Mouse (Mus musculus) embryonic facial prominence, embryonic 11.5 days (tissue): ENCODE data around the gene Tpbpa. TPM values are rescaled to one million over a fixed set of nuclear protein-coding genes. Genes with fewer than 3 reads are reported as not detected.
"Not testable (repeated sequence)": the region's sequence is repeated elsewhere in the genome, so short reads cannot be mapped to it uniquely, and the experiment has no call there.

Source experiments
- ATAC-seq: fragments of 200-750 bp; cut with Nextera tagmentation; replicated peaks from 2 replicates; pipeline ENCODE4 v1.8.0; 2017; ENCODE audit warnings: low read depth; ENCODE audit not compliant: insufficient number of reproducible peaks, low FRiP score, low TSS enrichment
- DNase-seq: peaks from one replicate; pipeline ENCODE4 v3.0.0-alpha.2; 2015; ENCODE audit warnings: low spot score
- H3K27ac ChIP-seq: fragments of 300-500 bp; sonication (generic); replicated peaks from 2 replicates; pipeline ENCODE4 v1.5.1; 2014; ENCODE audit warnings: mild to moderate bottlenecking, low read depth, low read length, control low read depth
- H3K27me3 ChIP-seq: fragments of 300-500 bp; sonication (generic); 2 replicates; pipeline ENCODE4 v1.6.1; 2014; ENCODE audit warnings: mild to moderate bottlenecking, low read length, moderate library complexity, mixed read lengths; ENCODE audit not compliant: control insufficient read depth, insufficient read depth
- H3K36me3 ChIP-seq: fragments of 300-500 bp; sonication (generic); replicated peaks from 2 replicates; pipeline ENCODE4 v1.6.1; 2014; ENCODE audit warnings: low read depth, mild to moderate bottlenecking, low read length, moderate library complexity, mixed read lengths; ENCODE audit not compliant: control insufficient read depth, insufficient read depth
- H3K4me1 ChIP-seq: fragments of 300-500 bp; sonication (generic); 2 replicates; pipeline ENCODE4 v1.6.1; 2014; ENCODE audit warnings: low read length, mixed read lengths; ENCODE audit not compliant: control insufficient read depth, insufficient read depth
- H3K4me2 ChIP-seq: fragments of 300-500 bp; sonication (generic); 2 replicates; pipeline ENCODE4 v1.6.1; 2014; ENCODE audit warnings: low read depth, mild to moderate bottlenecking, control low read depth, low read length, moderate library complexity
- H3K4me3 ChIP-seq: fragments of 300-500 bp; sonication (generic); 2 replicates; pipeline ENCODE4 v1.5.1; 2014; ENCODE audit warnings: low read depth, low read length, control low read depth
- H3K9ac ChIP-seq: fragments of 300-500 bp; sonication (generic); replicated peaks from 2 replicates; pipeline ENCODE4 v1.6.1; 2014; ENCODE audit warnings: mild to moderate bottlenecking, control low read depth, low read length
- H3K9me3 ChIP-seq: fragments of 300-500 bp; sonication (generic); replicated peaks from 2 replicates; pipeline ENCODE4 v1.6.1; 2016; ENCODE audit warnings: mild to moderate bottlenecking, low read length, inconsistent platforms, mixed read lengths; ENCODE audit not compliant: control insufficient read depth
- WGBS: fragments of 180-500 bp; shearing (Covaris S2); extraction: QIAGEN DNeasy Blood & Tissue Kit; methylation state at CpG from one replicate; pipeline ENCODE4 v1.1.7; 2014; 5-methylcytosine and 5-hydroxymethylcytosine counted together
- polyA plus RNA-seq: library from polyadenylated mRNA; unstranded; fragments of >200 nt; fragmentation: Nextera tagmentation; extraction: Ambion mirVana; gene quantifications from 2 replicates; pipeline ENCODE4 v1.2.1, GENCODE M21; 2014

Gene Tpbpa
- not detected in 2 replicates for polyA plus RNA-seq

DNA sequence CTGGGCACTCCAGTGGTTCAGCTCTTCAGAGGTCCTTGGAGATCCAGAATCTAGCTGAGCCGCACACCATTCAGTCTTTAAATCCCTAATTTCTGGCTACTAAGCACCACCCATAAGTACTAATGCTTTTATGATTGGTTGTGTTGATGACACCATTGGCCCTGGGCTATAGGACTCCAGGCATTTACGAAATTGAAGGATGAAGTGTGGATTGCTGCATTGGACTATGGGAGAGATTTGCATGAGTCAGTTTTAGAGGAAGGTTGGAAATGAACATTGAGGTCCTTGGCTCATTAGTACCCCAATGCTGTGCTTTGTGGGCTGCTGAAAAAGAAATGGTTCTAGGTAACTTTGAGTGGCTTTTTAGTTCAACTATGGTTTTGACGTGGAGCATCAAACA, at the start of gene Tpbpa:
Tpbpa (minus strand) TSS at position 101 of the 400 bp plus-strand sequence.
- not testable (repeated sequence) for H3K36me3 ChIP-seq, H3K27ac ChIP-seq, H3K4me3 ChIP-seq, ATAC-seq, H3K4me1 ChIP-seq, H3K9me3 ChIP-seq, DNase-seq, H3K4me2 ChIP-seq, H3K27me3 ChIP-seq, H3K9ac ChIP-seq
- 78% methylated on average over 3 of the region's 3 CpGs for WGBS

- not testable (repeated sequence) for H3K9me3 ChIP-seq, H3K9ac ChIP-seq, H3K27me3 ChIP-seq, DNase-seq, H3K27ac ChIP-seq, H3K4me3 ChIP-seq, H3K4me1 ChIP-seq, H3K36me3 ChIP-seq, ATAC-seq, H3K4me2 ChIP-seq
- 56% methylated on average over 4 of the region's 5 CpGs for WGBS
Observed at GRCm38 (mm10) chr13:60986915-60987314, 45.1 kb upstream of the Tpbpa start.

DNA sequence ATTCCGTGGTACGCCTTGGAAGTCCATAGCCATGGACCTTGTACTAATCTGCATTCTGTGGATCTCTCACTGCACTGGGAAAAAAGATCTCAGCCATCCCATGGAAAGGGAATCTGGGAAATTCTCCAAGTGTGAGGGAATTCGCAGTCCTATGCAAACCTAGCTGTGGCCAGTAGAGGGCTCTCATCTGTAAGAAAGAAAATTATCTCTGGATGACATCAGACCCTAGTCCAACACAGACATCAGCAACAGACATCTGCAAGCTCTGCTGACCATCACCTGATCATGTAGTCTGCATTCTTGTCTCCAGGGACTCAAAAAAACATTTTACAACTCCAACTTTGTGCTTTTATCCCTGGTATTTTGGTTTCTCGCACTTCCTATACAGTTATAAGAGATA, 30.5 kb upstream of the Tpbpa start:
- H3K9ac ChIP-seq, H3K4me2 ChIP-seq, H3K4me3 ChIP-seq, ATAC-seq, H3K27ac ChIP-seq, H3K27me3 ChIP-seq, H3K9me3 ChIP-seq, DNase-seq, H3K4me1 ChIP-seq, H3K36me3 ChIP-seq: not testable (repeated sequence)
- WGBS, result 74% methylated on average over 4 of the region's 4 CpGs

GRCm38 (mm10) chr13:60963985-60964384, 22.2 kb upstream of the Tpbpa start:
- H3K9me3 ChIP-seq, H3K27me3 ChIP-seq, H3K4me3 ChIP-seq, DNase-seq, ATAC-seq, H3K36me3 ChIP-seq, H3K4me2 ChIP-seq, H3K27ac ChIP-seq, H3K9ac ChIP-seq, H3K4me1 ChIP-seq: not testable (repeated sequence)
- 26% methylated on average over 5 of the region's 5 CpGs for WGBS

DNA sequence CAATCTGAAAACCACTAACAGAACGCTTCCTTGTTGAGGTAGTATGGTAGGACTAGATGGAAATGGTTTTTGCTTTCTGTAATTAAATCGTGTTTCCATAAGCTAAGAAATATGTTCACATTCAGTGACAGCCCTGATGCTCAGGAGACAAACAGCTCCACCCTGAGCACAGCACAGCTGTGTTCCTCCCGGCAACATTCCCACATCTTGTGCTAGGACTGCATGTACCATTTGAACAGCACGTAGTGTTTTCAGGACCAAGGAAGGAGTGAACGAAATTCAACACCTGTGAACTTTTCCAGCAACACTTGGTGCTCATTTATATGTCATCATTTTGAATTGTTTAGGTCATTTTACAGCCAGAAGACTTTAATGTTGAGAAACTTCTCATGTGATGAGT, 19.9 kb upstream of the Tpbpa start:
- no peak for DNase-seq
- H3K4me1 ChIP-seq, result no peaks in the 10 kb centered on the region
- no peaks in the 10 kb centered on the region for H3K9me3 ChIP-seq
- H3K36me3 ChIP-seq, result no peaks in the 10 kb centered on the region
- H3K4me3 ChIP-seq, result no peak overlapping the region
- no peak overlapping the region for H3K27ac ChIP-seq
- no peak overlapping the region for H3K9ac ChIP-seq
- H3K27me3 ChIP-seq, result no peaks in the 10 kb centered on the region
- 63% methylated on average over 5 of the region's 5 CpGs for WGBS
- no peak overlapping the region for H3K4me2 ChIP-seq
- no peak for ATAC-seq

GRCm38 (mm10) chr13:60936500-60936901, 5.3 kb downstream of the Tpbpa start, which contains the start of the genes Gm49391 and Ctla2a:
Gm49391 (minus strand) TSS chr13:60936571.
Ctla2a (minus strand) TSS chr13:60936625.
- 61% methylated on average over 5 of the region's 5 CpGs for WGBS
- Histone ChIP-seq H3K9ac (no peak within 1 kb of the TSS), H3K27me3 (no peaks in the 10 kb centered on the region), H3K36me3 (no peaks in the 10 kb centered on the region), H3K27ac (no peak within 1 kb of the TSS), H3K9me3 (no peaks in the 10 kb centered on the region), H3K4me2 (no peak within 1 kb of the TSS), H3K4me3 (no peak within 1 kb of the TSS), H3K4me1 (no peaks in the 10 kb centered on the region)
- no peak for ATAC-seq
- DNase-seq, result no peak

- not testable (repeated sequence) for DNase-seq, H3K4me3 ChIP-seq, H3K36me3 ChIP-seq, H3K27ac ChIP-seq, ATAC-seq, H3K4me1 ChIP-seq, H3K4me2 ChIP-seq, H3K9me3 ChIP-seq, H3K9ac ChIP-seq, H3K27me3 ChIP-seq
- 73% methylated on average over 2 of the region's 2 CpGs for WGBS
Observed at GRCm38 (mm10) chr13:60935490-60935889, 6.3 kb downstream of the Tpbpa start, which contains the start of gene Gm49393. Gm49393 (minus strand) TSS chr13:60935590.

DNA sequence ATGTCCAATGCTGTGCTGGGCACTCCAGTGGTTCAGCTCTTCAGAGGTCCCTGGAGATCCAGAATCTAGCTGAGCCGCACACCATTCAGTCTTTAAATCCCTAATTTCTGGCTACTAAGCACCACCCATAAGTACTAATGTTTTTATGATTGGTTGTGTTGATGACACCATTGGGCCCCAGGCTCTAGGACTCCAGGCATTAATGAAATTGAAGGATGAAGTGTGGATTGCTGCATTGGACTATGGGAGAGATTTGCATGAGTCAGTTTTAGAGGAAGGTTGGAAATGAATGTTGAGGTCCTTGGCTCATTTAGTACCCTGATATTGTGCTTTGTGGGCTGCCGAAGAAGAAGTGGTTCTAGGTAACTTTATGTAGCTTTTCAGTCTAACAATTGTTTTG, 37.0 kb downstream of the Tpbpa start, which contains the start of gene Tpbpb:
Tpbpb (minus strand) TSS at position 101 of the 400 bp plus-strand sequence.
- H3K9ac ChIP-seq, H3K36me3 ChIP-seq, H3K9me3 ChIP-seq, H3K27ac ChIP-seq, ATAC-seq, H3K4me1 ChIP-seq, DNase-seq, H3K27me3 ChIP-seq, H3K4me3 ChIP-seq, H3K4me2 ChIP-seq: not testable (repeated sequence)
- 80% methylated on average over 2 of the region's 2 CpGs for WGBS
